Mouse (Mus musculus) cortical plate, adult 2 months (tissue): ENCODE results near the gene Gnb4.

Source experiments
- CTCF ChIP-seq: fragments of 200-500 bp; IDR thresholded peaks from 2 replicates; pipeline ENCODE4 v1.5.1; 2011; ENCODE audit warnings: mild to moderate bottlenecking, control low read depth, low read length; ENCODE audit not compliant: insufficient read depth; ENCODE audit errors: extremely low read depth
- POLR2A ChIP-seq: fragments of 200-500 bp; IDR thresholded peaks from 2 replicates; pipeline ENCODE4 v1.6.1; 2011; ENCODE audit warnings: mild to moderate bottlenecking, low read length, control low read depth; ENCODE audit not compliant: insufficient read depth; ENCODE audit errors: extremely low read depth

- no peak for TF ChIP-seq CTCF
- TF ChIP-seq POLR2A: no peak
Observed at GRCm38 (mm10) chr3:32621658-32622057, 5.3 kb upstream of the Gnb4 start.
